Mouse (Mus musculus) gastrocnemius, postnatal 10 days (tissue): ENCODE data around the gene Paqr3. TPM values are rescaled to one million over a fixed set of nuclear protein-coding genes. Genes with fewer than 3 reads are reported as not detected.

Source experiments
- DNase-seq: peaks from one replicate; pipeline ENCODE4 v3.0.0; 2021; ENCODE audit warnings: mixed read lengths
- total RNA-seq, 2 experiments: library from RNA; stranded (reverse); gene quantifications; 2 replicates each; pipeline ENCODE4 v1.2.3; 2021

Gene Paqr3
- total RNA-seq, 2 experiments from 2014 or later, result 2.2 to 3.0 TPM

GRCm38 (mm10) chr5:97085071-97085470 lies 26.3 kb downstream of the Paqr3 start:
- DNase-seq, result no peak

DNA sequence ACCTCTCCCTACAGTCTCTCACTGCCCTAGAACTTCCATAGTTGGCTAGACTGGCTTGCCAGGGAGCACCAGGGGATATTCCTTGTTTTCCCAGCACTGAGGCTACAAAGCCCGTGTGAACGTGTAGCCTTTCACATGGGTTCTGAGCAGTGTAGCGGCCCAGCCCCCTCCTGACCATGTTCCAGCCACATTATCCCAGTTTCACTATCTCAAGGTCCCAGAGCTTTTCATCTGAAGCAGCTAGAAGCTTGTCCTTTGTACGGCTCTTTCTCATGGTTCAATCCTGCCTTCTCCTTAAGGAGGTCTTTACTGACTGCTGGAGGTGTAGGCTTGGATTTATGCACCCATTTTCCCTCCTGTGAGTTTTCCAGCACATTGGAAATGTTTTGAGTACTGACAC lies 26.9 kb downstream of the Paqr3 start:
- no peak for DNase-seq

GRCm38 (mm10) chr5:97083701-97084100 lies 27.7 kb downstream of the Paqr3 start:
- no peak for DNase-seq

GRCm38 (mm10) chr5:97081481-97081880 lies 29.9 kb downstream of the Paqr3 start:
- no peak for DNase-seq

DNA sequence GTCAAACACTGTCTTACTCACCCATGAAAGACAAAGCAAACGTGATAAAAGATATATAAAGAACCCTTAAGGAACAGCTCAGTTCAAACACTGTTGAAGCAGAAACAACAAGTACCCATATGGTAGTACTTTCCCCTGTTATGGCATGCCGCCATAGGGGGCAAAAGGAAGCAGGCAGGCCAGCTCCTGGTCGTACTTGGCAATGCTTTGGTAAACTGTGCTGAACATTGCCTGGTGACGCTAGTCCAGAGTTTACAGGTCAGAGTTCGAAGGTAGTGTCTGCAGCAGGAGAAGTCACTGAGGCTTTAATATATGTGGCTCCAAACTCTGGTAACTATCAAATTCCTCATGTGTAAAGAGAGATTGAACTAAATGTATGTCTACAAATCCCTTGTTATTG lies 32.8 kb downstream of the Paqr3 start:
- DNase-seq, result no peak

GRCm38 (mm10) chr5:97077676-97078075 lies 33.7 kb downstream of the Paqr3 start:
- no peak for DNase-seq

DNA sequence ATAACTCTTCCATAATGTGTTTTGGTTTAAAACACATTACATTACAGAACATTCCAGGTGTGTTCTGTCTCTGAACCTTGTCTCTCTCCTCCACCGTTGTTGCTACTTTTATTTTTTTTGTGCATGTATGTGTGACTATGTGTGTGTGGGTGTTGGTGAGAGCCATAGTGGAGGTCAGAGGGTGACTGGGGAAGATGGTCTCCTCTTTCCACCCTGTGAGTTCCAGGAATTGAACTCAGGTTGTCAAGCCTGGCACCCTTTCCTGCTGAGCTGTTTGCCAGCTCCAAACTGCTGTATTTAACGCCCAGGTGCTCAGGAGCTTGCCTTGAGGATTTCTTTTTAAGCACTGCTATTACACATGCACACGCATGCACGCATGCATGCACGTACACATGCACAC lies 35.2 kb downstream of the Paqr3 start:
- no peak for DNase-seq

- DNase-seq, result no peak
Observed at GRCm38 (mm10) chr5:97075476-97076151, 35.8 kb downstream of the Paqr3 start.

- no peak for DNase-seq
Observed at GRCm38 (mm10) chr5:97065746-97066145, 45.6 kb downstream of the Paqr3 start.

- no peak for DNase-seq
Observed at GRCm38 (mm10) chr5:97062041-97062440, 49.4 kb downstream of the Paqr3 start.

GRCm38 (mm10) chr5:97060864-97061263 lies 50.5 kb downstream of the Paqr3 start:
- no peak for DNase-seq

DNA sequence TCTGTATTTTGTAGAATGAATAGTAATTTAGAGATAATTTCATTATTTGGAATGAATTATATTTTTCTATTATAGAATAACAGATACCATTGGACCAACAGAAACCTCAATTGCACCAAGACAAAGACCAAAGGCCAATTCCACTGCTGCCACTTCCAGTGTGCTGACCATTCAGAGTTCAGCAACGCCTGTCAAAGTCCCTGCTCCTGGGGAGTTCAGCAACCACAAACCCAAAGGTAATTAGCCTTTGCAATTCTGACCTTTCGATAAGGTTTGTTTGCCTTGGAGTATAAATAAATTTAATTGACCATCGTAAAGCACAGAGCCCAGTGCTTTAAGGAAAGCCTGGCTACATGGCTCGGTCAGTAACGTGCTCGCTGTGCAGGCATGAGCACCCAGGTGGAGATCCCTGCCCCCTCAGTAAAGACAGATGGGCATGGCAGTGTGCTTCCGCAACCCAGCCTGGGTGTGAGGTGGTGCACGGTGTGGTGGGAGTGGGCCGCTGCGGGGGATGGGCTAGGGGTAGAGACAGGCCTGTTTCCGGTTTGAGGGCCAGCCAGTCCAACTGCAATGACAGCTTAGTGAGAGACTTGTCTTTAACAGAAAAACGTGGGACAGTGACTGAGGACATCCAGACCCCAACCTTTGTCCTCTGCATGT lies 54.5 kb downstream of the Paqr3 start:
- no peak for DNase-seq

DNA sequence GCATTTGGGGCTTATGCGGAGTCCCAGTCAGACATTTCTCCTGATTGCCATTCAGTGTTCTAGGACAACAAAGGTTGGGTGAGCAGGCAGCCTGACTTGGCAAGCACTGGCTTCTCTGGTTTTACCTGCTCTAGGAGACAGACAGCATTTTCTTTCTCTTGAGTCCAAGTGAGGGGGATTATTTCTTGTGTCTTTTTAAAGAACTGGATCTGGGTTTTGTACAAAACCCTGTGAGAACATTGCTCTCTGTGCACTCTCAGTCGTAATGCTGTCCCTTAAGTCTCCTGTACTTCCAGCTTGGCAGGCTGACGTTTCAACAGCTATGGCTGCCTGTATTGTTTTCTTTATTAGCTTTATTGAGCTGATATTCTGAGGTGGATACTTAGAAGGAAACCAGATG lies 55.0 kb downstream of the Paqr3 start:
- DNase-seq, result no peak

- peak; percentile 17 for DNase-seq
Observed at GRCm38 (mm10) chr5:97055511-97056068, 55.8 kb downstream of the Paqr3 start.

GRCm38 (mm10) chr5:97054801-97055200 lies 56.6 kb downstream of the Paqr3 start:
- DNase-seq, result no peak

DNA sequence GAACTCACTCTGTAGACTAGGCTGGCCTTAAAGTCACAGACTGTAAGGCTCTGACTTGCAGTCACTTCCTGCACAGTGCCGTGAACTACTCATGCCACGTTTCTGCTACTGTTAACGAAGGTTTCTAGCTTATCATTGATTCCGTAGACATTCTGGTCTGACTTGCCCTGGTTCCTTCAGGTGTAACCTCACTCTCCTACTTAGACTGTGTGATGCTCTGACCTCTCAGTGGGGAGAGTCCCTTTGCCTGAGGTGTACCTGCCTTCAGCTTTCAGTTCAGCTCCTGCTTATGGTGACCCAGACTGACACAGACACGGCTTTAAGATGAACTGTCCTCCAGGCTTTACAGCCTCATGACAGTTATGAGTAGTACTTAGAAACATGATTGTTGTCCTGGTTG lies 57.2 kb downstream of the Paqr3 start:
- no peak for DNase-seq

- no peak for DNase-seq
Observed at GRCm38 (mm10) chr5:97048905-97049304, 62.5 kb downstream of the Paqr3 start.

GRCm38 (mm10) chr5:97046680-97047079 lies 64.7 kb downstream of the Paqr3 start:
- no peak for DNase-seq

DNA sequence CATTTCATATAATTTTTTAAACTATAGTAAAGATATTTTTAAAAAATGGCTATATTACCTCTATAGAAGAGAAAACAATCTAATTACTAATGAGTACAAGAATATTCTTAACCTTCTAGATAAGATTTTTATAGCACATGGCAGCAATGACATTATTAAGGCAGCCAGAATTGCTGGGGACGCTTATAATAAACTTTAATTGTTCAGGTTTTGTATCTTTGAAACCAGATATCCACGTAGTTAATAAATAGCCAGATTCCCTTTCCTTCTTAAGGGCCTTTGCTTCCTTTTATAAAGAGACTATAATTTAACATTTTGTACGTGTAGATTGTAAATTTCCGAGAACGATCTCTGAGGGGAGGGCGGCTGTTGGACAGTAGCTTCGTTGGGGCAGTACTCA lies 66.1 kb downstream of the Paqr3 start:
- no peak for DNase-seq
